Mouse (Mus musculus): ENCODE results near the gene Gins1. TPM values are rescaled to one million over a fixed set of nuclear protein-coding genes. Genes with fewer than 3 reads are reported as not detected.

Gins1 gene
- polyA plus RNA-seq (2015; fragmentation: Nextera tagmentation; extraction: Ambion mirVana): 9.9 and 11.2 TPM in 2 replicates

GRCm38 (mm10) chr2:150904936-150905450 is at the start of gene Gins1:
TSS of gene Gins1 (plus strand) at chr2:150905400.
- no peak; the same call in 1 of the 2 replicates for ATAC-seq
- Histone ChIP-seq H3K9ac (ENCODE audit: low read depth, low read length) (peak within 1 kb of the TSS; percentile 96), H3K4me2 (ENCODE audit: low read length) (peak within 1 kb of the TSS; percentile 92), H3K27me3 (ENCODE audit: control insufficient read depth, insufficient read depth, low read depth, low read length) (no peaks in the 10 kb centered on the region), H3K36me3 (ENCODE audit: control insufficient read depth, insufficient read depth, low read length) (0 out of 2 replicates have a peak, but pooled peaks cover 2% of the 10 kb centered on the region), H3K4me3 (ENCODE audit: low read depth, low read length) (peak within 1 kb of the TSS; percentile 96), H3K27ac (ENCODE audit: low read length) (peak within 1 kb of the TSS; percentile 92), H3K4me1 (ENCODE audit: control insufficient read depth, insufficient read depth, low read length) (peaks cover 25% of the 10 kb centered on the region), H3K9me3 (replicated peaks; ENCODE audit: control insufficient read depth, low read length, poor library complexity, severe bottlenecking) (no peaks in the 10 kb centered on the region)
- 44% methylated on average over 9 of the region's 9 CpGs for WGBS

GRCm38 (mm10) chr2:150858724-150859487 is 46.3 kb upstream of the Gins1 start:
- no peak for ATAC-seq
- H3K9ac ChIP-seq (ENCODE audit: low read depth, low read length): no peak overlapping the region
- 93% methylated on average over 9 of the region's 9 CpGs for WGBS
- H3K4me2 ChIP-seq (ENCODE audit: low read length): no peak overlapping the region
- H3K4me3 ChIP-seq (ENCODE audit: low read depth, low read length): no peak overlapping the region
- no peaks in the 10 kb centered on the region for H3K4me1 ChIP-seq (ENCODE audit: control insufficient read depth, insufficient read depth, low read length)
- H3K9me3 ChIP-seq (replicated peaks; ENCODE audit: control insufficient read depth, low read length, poor library complexity, severe bottlenecking): no peaks in the 10 kb centered on the region
- no peaks in the 10 kb centered on the region for H3K27me3 ChIP-seq (ENCODE audit: control insufficient read depth, insufficient read depth, low read depth, low read length)
- H3K27ac ChIP-seq (ENCODE audit: low read length): no peak overlapping the region
- no peaks in the 10 kb centered on the region for H3K36me3 ChIP-seq (ENCODE audit: control insufficient read depth, insufficient read depth, low read length)

GRCm38 (mm10) chr2:150859709-150860470 is 45.3 kb upstream of the Gins1 start:
- H3K4me1 ChIP-seq (ENCODE audit: control insufficient read depth, insufficient read depth, low read length): no peaks in the 10 kb centered on the region
- no peaks in the 10 kb centered on the region for H3K27me3 ChIP-seq (ENCODE audit: control insufficient read depth, insufficient read depth, low read depth, low read length)
- no peak for ATAC-seq
- no peak overlapping the region for H3K27ac ChIP-seq (ENCODE audit: low read length)
- no peaks in the 10 kb centered on the region for H3K36me3 ChIP-seq (ENCODE audit: control insufficient read depth, insufficient read depth, low read length)
- no peak overlapping the region for H3K4me3 ChIP-seq (ENCODE audit: low read depth, low read length)
- H3K9ac ChIP-seq (ENCODE audit: low read depth, low read length): no peak overlapping the region
- WGBS: 83% methylated on average over 11 of the region's 11 CpGs
- H3K4me2 ChIP-seq (ENCODE audit: low read length): no peak overlapping the region
- H3K9me3 ChIP-seq (replicated peaks; ENCODE audit: control insufficient read depth, low read length, poor library complexity, severe bottlenecking): no peaks in the 10 kb centered on the region

- no peak overlapping the region for H3K4me3 ChIP-seq (ENCODE audit: low read depth, low read length)
- ATAC-seq: no peak
- H3K9me3 ChIP-seq (replicated peaks; ENCODE audit: control insufficient read depth, low read length, poor library complexity, severe bottlenecking): no peaks in the 10 kb centered on the region
- H3K4me2 ChIP-seq (ENCODE audit: low read length): no peak overlapping the region
- H3K27me3 ChIP-seq (ENCODE audit: control insufficient read depth, insufficient read depth, low read depth, low read length): no peaks in the 10 kb centered on the region
- no peak overlapping the region for H3K9ac ChIP-seq (ENCODE audit: low read depth, low read length)
- no peak overlapping the region for H3K27ac ChIP-seq (ENCODE audit: low read length)
- WGBS: 95% methylated on average over 2 of the region's 2 CpGs
- no peaks in the 10 kb centered on the region for H3K4me1 ChIP-seq (ENCODE audit: control insufficient read depth, insufficient read depth, low read length)
- H3K36me3 ChIP-seq (ENCODE audit: control insufficient read depth, insufficient read depth, low read length): no peaks in the 10 kb centered on the region
Observed at GRCm38 (mm10) chr2:150861128-150861527, 44.1 kb upstream of the Gins1 start.

- Histone ChIP-seq H3K4me1 (ENCODE audit: control insufficient read depth, insufficient read depth, low read length) (no peaks in the 10 kb centered on the region), H3K4me3 (ENCODE audit: low read depth, low read length) (no peak overlapping the region), H3K27me3 (ENCODE audit: control insufficient read depth, insufficient read depth, low read depth, low read length) (no peaks in the 10 kb centered on the region), H3K9ac (ENCODE audit: low read depth, low read length) (no peak overlapping the region), H3K4me2 (ENCODE audit: low read length) (no peak overlapping the region), H3K27ac (ENCODE audit: low read length) (no peak overlapping the region), H3K36me3 (ENCODE audit: control insufficient read depth, insufficient read depth, low read length) (no peaks in the 10 kb centered on the region), H3K9me3 (replicated peaks; ENCODE audit: control insufficient read depth, low read length, poor library complexity, severe bottlenecking) (no peaks in the 10 kb centered on the region)
- 97% methylated on average over 2 of the region's 2 CpGs for WGBS
- ATAC-seq: no peak
Observed at GRCm38 (mm10) chr2:150867021-150867420, 38.2 kb upstream of the Gins1 start.

GRCm38 (mm10) chr2:150869446-150869845 is 35.8 kb upstream of the Gins1 start:
- WGBS: 96% methylated on average over 1 of the region's 1 CpGs
- no peak for ATAC-seq
- H3K36me3 ChIP-seq (ENCODE audit: control insufficient read depth, insufficient read depth, low read length): no peaks in the 10 kb centered on the region
- H3K4me1 ChIP-seq (ENCODE audit: control insufficient read depth, insufficient read depth, low read length): no peaks in the 10 kb centered on the region
- no peaks in the 10 kb centered on the region for H3K9me3 ChIP-seq (replicated peaks; ENCODE audit: control insufficient read depth, low read length, poor library complexity, severe bottlenecking)
- H3K4me3 ChIP-seq (ENCODE audit: low read depth, low read length): no peak overlapping the region
- H3K4me2 ChIP-seq (ENCODE audit: low read length): no peak overlapping the region
- H3K27me3 ChIP-seq (ENCODE audit: control insufficient read depth, insufficient read depth, low read depth, low read length): no peaks in the 10 kb centered on the region
- H3K27ac ChIP-seq (ENCODE audit: low read length): no peak overlapping the region
- H3K9ac ChIP-seq (ENCODE audit: low read depth, low read length): no peak overlapping the region

- ATAC-seq: no peak
- Histone ChIP-seq H3K4me2 (ENCODE audit: low read length) (no peak overlapping the region), H3K4me3 (ENCODE audit: low read depth, low read length) (no peak overlapping the region), H3K36me3 (ENCODE audit: control insufficient read depth, insufficient read depth, low read length) (no peaks in the 10 kb centered on the region), H3K9me3 (replicated peaks; ENCODE audit: control insufficient read depth, low read length, poor library complexity, severe bottlenecking) (no peaks in the 10 kb centered on the region), H3K27ac (ENCODE audit: low read length) (no peak overlapping the region), H3K4me1 (ENCODE audit: control insufficient read depth, insufficient read depth, low read length) (no peaks in the 10 kb centered on the region), H3K27me3 (ENCODE audit: control insufficient read depth, insufficient read depth, low read depth, low read length) (no peaks in the 10 kb centered on the region), H3K9ac (ENCODE audit: low read depth, low read length) (no peak overlapping the region)
- WGBS: 96% methylated on average over 1 of the region's 1 CpGs
Observed at GRCm38 (mm10) chr2:150874508-150874907, 30.7 kb upstream of the Gins1 start.

- H3K27ac ChIP-seq (ENCODE audit: low read length): no peak overlapping the region
- 98% methylated on average over 1 of the region's 1 CpGs for WGBS
- no peaks in the 10 kb centered on the region for H3K36me3 ChIP-seq (ENCODE audit: control insufficient read depth, insufficient read depth, low read length)
- H3K27me3 ChIP-seq (ENCODE audit: control insufficient read depth, insufficient read depth, low read depth, low read length): no peaks in the 10 kb centered on the region
- H3K4me3 ChIP-seq (ENCODE audit: low read depth, low read length): no peak overlapping the region
- no peak for ATAC-seq
- H3K4me2 ChIP-seq (ENCODE audit: low read length): no peak overlapping the region
- H3K4me1 ChIP-seq (ENCODE audit: control insufficient read depth, insufficient read depth, low read length): no peaks in the 10 kb centered on the region
- no peak overlapping the region for H3K9ac ChIP-seq (ENCODE audit: low read depth, low read length)
- no peaks in the 10 kb centered on the region for H3K9me3 ChIP-seq (replicated peaks; ENCODE audit: control insufficient read depth, low read length, poor library complexity, severe bottlenecking)
Observed at GRCm38 (mm10) chr2:150875226-150875625, 30.0 kb upstream of the Gins1 start.

- Histone ChIP-seq H3K27me3 (ENCODE audit: control insufficient read depth, insufficient read depth, low read depth, low read length) (no peaks in the 10 kb centered on the region), H3K27ac (ENCODE audit: low read length) (no peak overlapping the region), H3K4me2 (ENCODE audit: low read length) (no peak overlapping the region), H3K9me3 (replicated peaks; ENCODE audit: control insufficient read depth, low read length, poor library complexity, severe bottlenecking) (no peaks in the 10 kb centered on the region), H3K4me3 (ENCODE audit: low read depth, low read length) (no peak overlapping the region), H3K4me1 (ENCODE audit: control insufficient read depth, insufficient read depth, low read length) (no peaks in the 10 kb centered on the region), H3K9ac (ENCODE audit: low read depth, low read length) (no peak overlapping the region), H3K36me3 (ENCODE audit: control insufficient read depth, insufficient read depth, low read length) (no peaks in the 10 kb centered on the region)
- 84% methylated on average over 4 of the region's 4 CpGs for whole genome bisulfite sequencing
- no peak for ATAC-seq
Observed at GRCm38 (mm10) chr2:150877561-150877960, 27.6 kb upstream of the Gins1 start.
